Mouse (Mus musculus) bone marrow, adult 2 months (tissue): ENCODE results near the gene B4galt4. TPM values are rescaled to one million over a fixed set of nuclear protein-coding genes. Genes with fewer than 3 reads are reported as not detected.
A peak's percentile ranks its signal among the peaks of the same experiment; 100 is the strongest.

Experiments
- H3K27ac ChIP-seq: fragments of 200-500 bp; 2 replicates; pipeline ENCODE4 v1.5.1; 2012; ENCODE audit warnings: low read depth, mild to moderate bottlenecking, control low read depth, inconsistent platforms, low read length; ENCODE audit not compliant: control insufficient read depth, poor library complexity, insufficient read depth
- H3K4me1 ChIP-seq: fragments of 200-500 bp; 2 replicates; pipeline ENCODE4 v1.6.1; 2011; ENCODE audit warnings: low read length; ENCODE audit not compliant: control insufficient read depth, insufficient read depth
- H3K4me3 ChIP-seq: fragments of 200-500 bp; replicated peaks from 2 replicates; pipeline ENCODE3; 2011; ENCODE audit warnings: mild to moderate bottlenecking, low read depth, low read length, control low read depth; ENCODE audit not compliant: control insufficient read depth
- CTCF ChIP-seq: fragments of 200-500 bp; IDR thresholded peaks from 2 replicates; pipeline ENCODE4 v1.5.1; 2011; ENCODE audit warnings: low read length, control low read depth; ENCODE audit not compliant: control insufficient read depth, insufficient read depth
- POLR2A ChIP-seq: fragments of 200-500 bp; IDR thresholded peaks from 2 replicates; pipeline ENCODE4 v1.6.1; 2011; ENCODE audit warnings: low read depth, mild to moderate bottlenecking, control low read depth, low read length, borderline replicate concordance; ENCODE audit not compliant: control insufficient read depth
- WGBS: fragments of 180-500 bp; shearing (Covaris S2); methylation state at CpG from one replicate; pipeline ENCODE4 v1.1.7; 2018; 5-methylcytosine and 5-hydroxymethylcytosine counted together
- polyA plus RNA-seq: library from polyadenylated mRNA; stranded (reverse); fragments of >200 nt; gene quantifications from 2 replicates; pipeline ENCODE4 v1.2.4, GENCODE M21; 2011; ENCODE audit warnings: low replicate concordance; ENCODE audit not compliant: missing spikeins, insufficient read depth, insufficient read length

Gene B4galt4
- polyA plus RNA-seq, 1 experiment = 12.8 TPM

DNA sequence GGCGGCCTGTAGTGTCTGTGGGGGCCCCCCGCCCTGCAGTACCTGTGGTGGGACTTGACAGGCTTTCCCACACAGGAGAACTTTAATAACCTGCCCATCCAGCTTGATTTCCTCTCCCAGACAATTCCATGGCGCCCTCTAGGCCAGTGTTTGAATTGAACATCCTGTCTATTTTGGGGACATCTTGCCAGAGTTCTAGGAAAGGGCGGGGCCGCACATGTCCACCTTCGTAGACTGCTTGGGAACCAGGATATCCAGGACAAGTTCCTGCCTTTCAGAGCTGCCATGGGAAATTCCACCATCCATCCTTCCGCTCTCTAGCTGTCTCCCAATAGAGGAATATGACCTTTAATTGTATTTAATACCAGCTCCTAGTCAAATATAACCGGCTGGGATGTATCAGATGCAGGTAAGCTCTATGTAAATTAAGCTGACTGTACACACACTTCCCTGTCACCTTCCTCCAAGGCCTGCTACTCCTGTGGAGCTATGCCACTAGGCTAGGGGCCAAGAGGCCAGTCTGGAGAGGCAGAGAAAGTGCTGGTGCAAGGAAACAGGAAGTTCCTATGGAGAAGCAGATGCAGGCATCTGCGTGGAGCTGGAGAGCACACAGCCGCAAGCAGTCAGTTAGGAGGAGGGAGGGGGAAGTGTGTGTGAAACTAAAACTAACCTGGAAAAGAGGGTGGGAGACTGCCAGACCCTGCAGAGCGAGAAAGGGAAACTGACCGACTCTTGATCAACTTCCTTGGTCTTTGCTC, 16.2 kb downstream of the B4galt4 start:
- H3K4me1 ChIP-seq = peaks cover 2% of the 10 kb centered on the region; the same call in 1 of the 2 replicates
- peak overlapping the region; percentile 37; the same call in 1 of the 2 replicates for H3K27ac ChIP-seq
- WGBS = 49% methylated on average over 12 of the region's 12 CpGs
- TF ChIP-seq POLR2A (no peak), CTCF (no peak)
- no peak overlapping the region for H3K4me3 ChIP-seq

DNA sequence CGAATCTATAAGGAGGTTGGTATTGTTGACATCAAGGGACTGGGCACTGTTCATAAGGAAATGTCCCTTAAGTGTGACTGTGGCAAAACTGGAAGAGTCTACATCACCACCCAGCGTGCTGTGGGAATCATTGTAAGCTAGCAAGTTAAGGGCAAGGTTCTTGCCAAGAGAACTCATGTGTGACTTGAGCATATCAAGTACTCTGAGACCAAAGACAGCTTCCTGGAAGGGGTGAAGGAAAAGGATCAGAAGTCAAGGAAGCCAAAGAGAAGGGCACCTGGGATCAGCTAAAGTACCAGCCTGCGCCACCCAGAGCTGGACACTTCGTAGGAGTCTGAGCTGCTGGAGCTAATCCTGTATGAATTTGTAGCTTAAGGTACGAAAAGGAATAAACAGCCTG, 18.2 kb downstream of the B4galt4 start:
- H3K4me1 ChIP-seq = peaks cover 2% of the 10 kb centered on the region; the same call in 1 of the 2 replicates
- no peak for TF ChIP-seq POLR2A
- no peak for TF ChIP-seq CTCF
- no peak overlapping the region for H3K4me3 ChIP-seq
- WGBS = 74% methylated on average over 5 of the region's 5 CpGs
- no peak overlapping the region for H3K27ac ChIP-seq

DNA sequence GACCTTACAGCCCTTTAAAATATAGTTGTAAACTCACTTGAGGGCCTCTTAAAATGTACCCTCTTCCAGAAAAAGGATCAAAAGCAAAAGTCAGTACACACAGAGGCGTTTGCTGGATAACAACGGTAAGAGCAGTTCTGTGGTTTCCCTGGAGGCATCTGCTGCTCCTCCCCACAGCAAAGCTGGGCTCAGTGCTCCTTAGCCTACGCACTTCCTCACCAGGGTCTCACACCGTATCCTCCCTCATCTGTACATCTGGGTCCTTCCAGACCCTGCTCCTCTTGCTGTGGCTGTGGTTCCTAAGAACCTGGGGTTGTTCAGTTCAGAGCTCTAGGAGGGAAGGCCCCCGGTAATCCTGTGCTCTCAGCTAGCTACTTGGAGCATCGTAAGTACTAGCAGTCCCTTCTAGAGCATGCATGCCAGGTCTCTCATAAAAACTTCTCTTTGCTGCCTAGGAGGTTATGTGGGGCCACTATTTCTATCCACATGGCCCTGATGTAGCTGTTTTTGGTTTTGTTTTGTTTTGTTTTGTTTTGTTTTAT, 18.8 kb downstream of the B4galt4 start:
- TF ChIP-seq CTCF (no peak), POLR2A (no peak)
- no peak overlapping the region for H3K27ac ChIP-seq
- peaks cover 2% of the 10 kb centered on the region; the same call in 1 of the 2 replicates for H3K4me1 ChIP-seq
- 19% methylated on average over 6 of the region's 6 CpGs for WGBS
- no peak overlapping the region for H3K4me3 ChIP-seq

DNA sequence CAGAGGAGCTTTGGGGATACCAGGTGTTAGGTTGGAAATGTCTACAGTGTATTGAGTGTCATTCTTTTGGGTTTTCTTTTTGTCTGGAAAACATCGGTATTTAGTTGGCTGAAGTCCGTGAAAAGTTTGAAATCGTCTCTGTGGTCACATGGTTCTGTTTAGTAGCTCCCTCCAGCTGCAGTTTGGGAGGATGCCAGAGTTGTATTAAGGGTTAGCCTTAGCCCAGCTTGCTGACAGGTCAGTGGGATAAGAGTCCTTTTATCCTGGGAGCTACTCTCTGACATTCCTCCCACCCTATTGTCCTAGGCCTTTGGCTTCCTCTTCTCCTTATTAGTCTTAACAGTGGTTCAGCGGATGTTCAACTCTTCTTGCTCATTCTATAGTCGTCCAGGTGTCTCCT, 19.9 kb downstream of the B4galt4 start:
- Histone ChIP-seq H3K4me1 (peaks cover 2% of the 10 kb centered on the region; the same call in 1 of the 2 replicates), H3K4me3 (no peak overlapping the region), H3K27ac (no peak overlapping the region)
- TF ChIP-seq CTCF (no peak), POLR2A (no peak)
- 75% methylated on average over 5 of the region's 5 CpGs for WGBS

DNA sequence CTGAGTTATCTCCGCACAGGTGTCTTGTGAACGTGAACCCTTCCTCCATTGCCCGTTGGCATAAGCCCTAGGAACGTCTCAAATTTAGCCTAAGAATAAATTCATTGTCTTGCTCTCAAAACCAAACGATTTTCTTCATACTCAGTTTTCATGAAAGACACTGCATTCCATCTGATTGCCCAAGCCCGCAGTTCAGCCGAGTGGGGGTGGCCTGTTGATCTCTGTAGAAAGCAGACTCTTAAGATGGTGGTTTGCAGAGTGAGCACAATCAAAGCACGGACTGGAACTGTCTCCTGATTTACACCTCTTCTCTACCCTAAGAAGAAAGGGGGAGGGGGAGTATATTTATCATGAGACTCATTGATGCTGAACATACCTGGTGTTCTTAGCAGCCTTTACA, 20.3 kb downstream of the B4galt4 start:
- WGBS = 84% methylated on average over 8 of the region's 8 CpGs
- TF ChIP-seq POLR2A = no peak
- TF ChIP-seq CTCF = no peak
- H3K4me3 ChIP-seq = no peak overlapping the region
- no peak overlapping the region for H3K27ac ChIP-seq
- H3K4me1 ChIP-seq = peaks cover 2% of the 10 kb centered on the region; the same call in 1 of the 2 replicates

DNA sequence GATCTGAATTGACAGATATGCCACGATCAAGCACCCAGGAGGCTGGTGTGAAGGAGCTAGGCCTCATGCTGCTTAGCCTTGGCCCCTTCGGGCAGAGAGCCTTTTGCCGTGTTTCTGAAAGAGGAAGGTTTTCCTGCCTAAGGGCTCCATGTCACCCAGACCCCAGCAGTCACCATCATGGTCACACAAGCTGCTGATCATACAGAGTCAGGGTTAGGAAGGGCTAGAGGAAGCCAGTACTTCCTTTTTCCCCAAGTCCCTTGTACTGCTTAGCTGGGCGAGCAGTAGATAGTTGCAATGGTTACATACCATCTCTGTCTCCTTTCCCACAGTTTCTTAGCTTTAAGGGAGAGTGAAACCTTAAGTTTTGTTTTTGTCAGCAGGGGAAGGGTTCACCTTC, 21.4 kb downstream of the B4galt4 start:
- WGBS = 23% methylated on average over 4 of the region's 4 CpGs
- peaks cover 2% of the 10 kb centered on the region; the same call in 1 of the 2 replicates for H3K4me1 ChIP-seq
- H3K27ac ChIP-seq = no peak overlapping the region
- TF ChIP-seq CTCF = no peak
- no peak for TF ChIP-seq POLR2A
- H3K4me3 ChIP-seq = no peak overlapping the region

DNA sequence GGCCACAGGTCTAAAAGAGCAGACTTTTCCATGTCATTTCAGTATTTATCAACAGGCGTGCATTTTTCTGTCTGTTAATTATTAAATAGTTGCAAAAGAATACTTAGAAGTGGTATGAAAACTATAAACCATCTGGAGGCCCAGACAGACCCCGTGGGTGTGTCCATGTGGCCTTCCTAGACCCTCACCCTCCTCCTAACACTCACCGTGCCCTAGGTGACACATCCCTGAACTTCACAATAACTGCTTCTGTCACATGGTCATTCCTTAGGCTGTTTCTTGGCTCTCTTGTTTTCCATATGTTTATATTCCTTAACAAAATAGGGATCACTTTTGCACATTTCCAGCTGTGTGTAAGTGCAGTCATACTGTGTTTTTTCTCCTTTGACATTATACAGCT, 24.6 kb downstream of the B4galt4 start:
- peaks cover 2% of the 10 kb centered on the region; the same call in 1 of the 2 replicates for H3K4me1 ChIP-seq
- WGBS = 61% methylated on average over 3 of the region's 3 CpGs
- H3K4me3 ChIP-seq = no peak overlapping the region
- no peak for TF ChIP-seq CTCF
- no peak for TF ChIP-seq POLR2A
- H3K27ac ChIP-seq = no peak overlapping the region

DNA sequence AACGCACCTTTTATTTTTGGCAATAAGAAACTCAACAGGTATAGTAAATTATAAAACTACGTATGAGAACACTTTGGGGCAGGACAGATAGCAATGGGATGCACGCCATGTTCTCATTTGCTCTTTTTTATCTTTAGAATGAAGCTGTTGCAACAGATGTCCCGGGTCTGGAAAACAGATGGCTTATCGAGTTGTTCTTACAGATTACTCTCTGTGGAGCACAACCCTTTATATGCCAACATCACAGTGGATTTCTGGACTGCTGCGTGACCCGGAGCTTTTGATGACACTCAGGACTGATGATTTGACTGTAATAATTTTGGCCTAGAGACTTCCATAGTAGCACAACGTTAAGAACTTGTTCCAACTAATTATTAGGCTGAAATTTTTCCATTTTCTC, 25.7 kb downstream of the B4galt4 start:
- WGBS = 72% methylated on average over 8 of the region's 8 CpGs
- TF ChIP-seq CTCF = no peak
- TF ChIP-seq POLR2A = no peak
- no peak overlapping the region for H3K4me3 ChIP-seq

DNA sequence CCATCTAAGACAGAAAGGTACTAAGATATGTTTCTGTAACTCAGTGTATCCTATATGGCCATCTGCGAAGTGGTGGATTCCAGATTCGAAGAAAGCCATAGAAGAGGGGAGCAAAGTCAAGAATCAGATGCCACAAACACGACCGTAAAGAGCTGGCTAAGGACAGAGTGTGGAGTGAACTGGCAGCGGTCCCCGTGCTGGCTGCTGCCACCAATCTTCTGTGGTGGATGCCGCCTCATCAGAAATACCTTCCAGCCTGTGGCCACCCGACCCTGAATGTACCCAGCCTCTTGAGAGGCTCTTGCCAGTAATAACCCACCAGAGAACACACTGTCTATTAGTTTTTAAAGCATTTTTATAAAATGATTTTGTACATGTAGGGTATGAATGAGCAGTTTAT, 26.3 kb downstream of the B4galt4 start:
- no peak for TF ChIP-seq POLR2A
- no peak for TF ChIP-seq CTCF
- no peak overlapping the region for H3K27ac ChIP-seq
- peaks cover 2% of the 10 kb centered on the region; the same call in 1 of the 2 replicates for H3K4me1 ChIP-seq
- H3K4me3 ChIP-seq = no peak overlapping the region
- 88% methylated on average over 8 of the region's 8 CpGs for WGBS

More for the DNA sequence above, 25.7 kb downstream of the B4galt4 start:
- Histone ChIP-seq H3K27ac (no peak overlapping the region), H3K4me1 (peaks cover 2% of the 10 kb centered on the region; the same call in 1 of the 2 replicates)
